Mouse (Mus musculus) ES-E14 (cell line): ENCODE data around the gene B230217C12Rik.

Experiments used
- HCFC1 ChIP-seq: IDR thresholded peaks from 2 replicates; pipeline ENCODE4 v1.6.1; 2012; ENCODE audit warnings: low read length, inconsistent platforms, borderline replicate concordance; ENCODE audit not compliant: insufficient read depth
- ZC3H11A ChIP-seq: IDR thresholded peaks from 2 replicates; pipeline ENCODE4 v1.6.1; 2012; ENCODE audit warnings: low read depth, mild to moderate bottlenecking, inconsistent platforms, low read length, borderline replicate concordance

- no peak for TF ChIP-seq ZC3H11A
- no peak for TF ChIP-seq HCFC1
Observed at GRCm38 (mm10) chr11:97817379-97817778, 23.2 kb upstream of the B230217C12Rik start.
